ENCODE assay signal across 9 mouse cellular contexts in genomic region chr8:92674244-92675128, GRCm38 (mm10). TPM values are rescaled to one million over a fixed set of nuclear protein-coding genes. Genes with fewer than 3 reads are reported as not detected.
DNase-seq lines count a peak whose midpoint lies in the region; ATAC-seq and TF ChIP-seq lines count a peak whose summit lies in the region.
"Had no signal": no experiment of that assay in that cellular context is flagged by ENCODE, and none has a peak within 500 bp of the region (broad histone marks: within the 10 kb centered on the region; RNA-seq: fewer than 3 reads in every experiment).

TSS of gene Irx6 (plus strand) at chr8:92674288.

- peak within 1 kb of the TSS; percentile 51 for H3K27ac ChIP-seq in forebrain, embryonic 10.5 days
- H3K27ac ChIP-seq in intestine, postnatal 0 days (ENCODE audit: low read depth, low read length) = no peak within 1 kb of the TSS

- H3K36me3 ChIP-seq in forebrain, embryonic 10.5 days (replicated peaks) = no peaks in the 10 kb centered on the region
- H3K36me3 ChIP-seq in intestine, postnatal 0 days (ENCODE audit: control insufficient read depth, insufficient read depth) = no peaks in the 10 kb centered on the region

- peaks cover 64% of the 10 kb centered on the region for H3K4me1 ChIP-seq in forebrain, embryonic 10.5 days
- no peaks in the 10 kb centered on the region for H3K4me1 ChIP-seq in intestine, postnatal 0 days (replicated peaks; ENCODE audit: control insufficient read depth, insufficient read depth, low read length)

- no peaks in the 10 kb centered on the region for H3K9me3 ChIP-seq in forebrain, embryonic 10.5 days
- no peaks in the 10 kb centered on the region for H3K9me3 ChIP-seq in intestine, postnatal 0 days (ENCODE audit: control insufficient read depth)

- WGBS in forebrain, embryonic 10.5 days = under 1% methylated on average over 59 of the region's 62 CpGs
- WGBS in intestine, postnatal 0 days = under 1% methylated on average over 60 of the region's 62 CpGs

- no peak for TF ChIP-seq CTCF in intestine, postnatal 0 days (IDR thresholded peaks at IDR 0.05; ENCODE audit: low read depth)

- H3K4me3 ChIP-seq in forebrain, embryonic 10.5 days = peak within 1 kb of the TSS; percentile 59
- peak within 1 kb of the TSS; percentile 25 for H3K4me3 ChIP-seq in intestine, postnatal 0 days (ENCODE audit: low read depth, low read length)

- H3K9ac ChIP-seq in intestine, postnatal 0 days (ENCODE audit: low read depth, low read length) = no peak within 1 kb of the TSS

- peaks cover 100% of the 10 kb centered on the region for H3K27me3 ChIP-seq in forebrain, embryonic 10.5 days (ENCODE audit: poor library complexity, severe bottlenecking)
- peaks cover 77% of the 10 kb centered on the region for H3K27me3 ChIP-seq in intestine, postnatal 0 days (replicated peaks; ENCODE audit: control insufficient read depth, insufficient read depth, low read length)

- intact Hi-C loops in left cerebral cortex, postnatal 4 days (cut with DNase I) = loop anchor here (5.0 kb wide), 1 partner anchor 312 kb away; no protein-coding TSS in a partner anchor
- intact Hi-C loops in left cerebral cortex, postnatal 36 days (cut with DNase I) = loop anchor here (5.0 to 10.0 kb wide), 2 partner anchors 312 to 870 kb away; partner anchors contain the start of gene Irx3

- H3K4me2 ChIP-seq in intestine, postnatal 0 days (replicated peaks; ENCODE audit: low read depth) = peak within 1 kb of the TSS; percentile 56

- peak; percentile 16; the same call in 1 of the 2 replicates for ATAC-seq in intestine, postnatal 0 days
- ATAC-seq in cerebellum, adult (ENCODE audit: insufficient number of reproducible peaks, low FRiP score, low TSS enrichment) = no peak
- no peak for ATAC-seq in frontal cortex, adult (ENCODE audit: low TSS enrichment)

- DNase-seq in left cerebral cortex, postnatal 4 days = peak; percentile 6
- no peak for DNase-seq in left cerebral cortex, postnatal 36 days (ENCODE audit: low spot score in 2 of 2)
- peak; percentile 50 for DNase-seq in forebrain, embryonic 10.5 days (ENCODE audit: extremely low spot score, low spot score)
- DNase-seq in retina, embryonic 14.5 days (ENCODE audit: low spot score) = peak; percentile 39
- DNase-seq in gastrocnemius, adult 8-10 months (ENCODE audit: low spot score in 2 of 2) = no peak

RNA-seq across cellular contexts. Expression of gene Irx6, which starts in this region (rescaled TPM):
- not detected for total RNA-seq in left cerebral cortex, postnatal 4 days (2021)
- under 1 TPM; 0.23 to 0.35 TPM for total RNA-seq in left cerebral cortex, postnatal 36 days (2021)
- 0.22 TPM in 1 of 2 replicates, not detected in the other for polyA plus RNA-seq in forebrain, embryonic 10.5 days (2016; fragmentation: Nextera tagmentation; extraction: Ambion mirVana)
- polyA plus RNA-seq in intestine, postnatal 0 days (2015; fragmentation: Nextera tagmentation; extraction: Ambion mirVana) = 0.10 and 0.16 TPM in 2 replicates
- total RNA-seq in gastrocnemius, adult 8-10 months (2022) = not detected
- total RNA-seq: heart, adult 18-20 months had no signal

Comparison
In these comparisons a context has a peak if more than half of its experiments do, and no peak if none do; other contexts are left out.
1. Peak in DNase-seq in left cerebral cortex, postnatal 4 days; RNA of the gene not detected or under 1 TPM.
2. Peak in DNase-seq, H3K4me3 ChIP-seq and H3K27ac ChIP-seq in forebrain, embryonic 10.5 days; RNA of the gene not detected or under 1 TPM.
3. Peak in ATAC-seq, H3K4me3 ChIP-seq and H3K4me2 ChIP-seq in intestine, postnatal 0 days; RNA of the gene not detected or under 1 TPM.